Mouse (Mus musculus) adrenal gland, adult 18-20 months (tissue): ENCODE measurements around the gene Acadsb. TPM values are rescaled to one million over a fixed set of nuclear protein-coding genes. Genes with fewer than 3 reads are reported as not detected.
"Not testable (repeated sequence)": the region's sequence is repeated elsewhere in the genome, so short reads cannot be mapped to it uniquely, and the experiment has no call there.

Experiments
- DNase-seq, 2 experiments: peaks; one replicate each; pipeline ENCODE4 v3.0.0; 2021 to 2022; ENCODE audit warnings: low spot score in 2 of 2
- long read RNA-seq, 2 experiments: library from polyadenylated mRNA; stranded (forward); transcript quantifications; one replicate each; pipeline ENCODE4 v2.0.0; 2021
- total RNA-seq, 2 experiments: library from RNA; stranded (reverse); gene quantifications; 1 replicate in 1 of 2; 2 replicates in 1 of 2; pipeline ENCODE4 v1.2.3; 2021

Gene Acadsb
- total RNA-seq = 100 to 1,000 TPM; 188 to 685 TPM
- long read RNA-seq, experiment 1, full-length matches to known transcripts = 36 of 40 reads
- long read RNA-seq, experiment 1, partial matches to known transcripts = 0 of 40 reads
- long read RNA-seq, experiment 1, other reads (novel, unspliced or antisense) = 4 of 40 reads
- long read RNA-seq, experiment 2, full-length matches to known transcripts = 136 of 159 reads
- long read RNA-seq, experiment 2, partial matches to known transcripts = 9 of 159 reads
- long read RNA-seq, experiment 2, other reads (novel, unspliced or antisense) = 14 of 159 reads

- DNase-seq = peak; percentile 99 to 100
Observed at GRCm38 (mm10) chr7:131410416-131411058, at the start of gene Acadsb, which contains the start of gene Ikzf5. Gene Acadsb, plus strand, starts transcription at chr7:131410601. Gene Ikzf5, minus strand, starts transcription at chr7:131410521.

- no peak for DNase-seq
Observed at GRCm38 (mm10) chr7:131362269-131362614, 48.2 kb upstream of the Acadsb start.

- DNase-seq = peak; percentile 88
Observed at GRCm38 (mm10) chr7:131362615-131363300, 47.6 kb upstream of the Acadsb start, which contains the start of gene 2310057M21Rik. Gene 2310057M21Rik, minus strand, starts transcription at chr7:131362759.

- no peak for DNase-seq
Observed at GRCm38 (mm10) chr7:131364131-131364530, 46.3 kb upstream of the Acadsb start.

GRCm38 (mm10) chr7:131370648-131371469, 39.5 kb upstream of the Acadsb start, which contains the start of gene Pstk:
Gene Pstk, plus strand, starts transcription at chr7:131371141.
- peak; percentile 89 to 91 for DNase-seq

- no peak for DNase-seq
Observed at GRCm38 (mm10) chr7:131371470-131371860, 38.9 kb upstream of the Acadsb start.

GRCm38 (mm10) chr7:131371880-131372651, 38.3 kb upstream of the Acadsb start:
- DNase-seq = no peak

GRCm38 (mm10) chr7:131391761-131392160, 18.6 kb upstream of the Acadsb start:
- not testable (repeated sequence) for DNase-seq

- DNase-seq = peak in 1 of 2 experiments; percentile 15
Observed at GRCm38 (mm10) chr7:131409321-131409987, 947 bp upstream of the Acadsb start.

- peak in 1 of 2 experiments; percentile 55 for DNase-seq
Observed at GRCm38 (mm10) chr7:131409988-131410385, 414 bp upstream of the Acadsb start.

GRCm38 (mm10) chr7:131411221-131411940, 980 bp downstream of the Acadsb start:
- peak in 1 of 2 experiments; percentile 29 for DNase-seq

GRCm38 (mm10) chr7:131411941-131412270, 1.5 kb downstream of the Acadsb start:
- no peak for DNase-seq

GRCm38 (mm10) chr7:131416742-131417141, 6.3 kb downstream of the Acadsb start:
- DNase-seq = not testable (repeated sequence)

- no peak for DNase-seq
Observed at GRCm38 (mm10) chr7:131417605-131418004, 7.2 kb downstream of the Acadsb start.

- no peak for DNase-seq
Observed at GRCm38 (mm10) chr7:131424912-131425311, 14.5 kb downstream of the Acadsb start.

GRCm38 (mm10) chr7:131427331-131427730, 16.9 kb downstream of the Acadsb start:
- no peak for DNase-seq

GRCm38 (mm10) chr7:131432244-131432643, 21.8 kb downstream of the Acadsb start:
- DNase-seq = no peak

GRCm38 (mm10) chr7:131434276-131434675, 23.9 kb downstream of the Acadsb start:
- DNase-seq = no peak

- no peak for DNase-seq
Observed at GRCm38 (mm10) chr7:131437051-131437450, 26.6 kb downstream of the Acadsb start.
